Mouse (Mus musculus) embryonic stem cell, embryonic (primary cell): Measurements from ENCODE around the gene Lrif1.
"Not testable (repeated sequence)": the region's sequence is repeated elsewhere in the genome, so short reads cannot be mapped to it uniquely, and the experiment has no call there.

ENCODE experiments used
- CTCF ChIA-PET, 4 experiments: fragments of 300-600 bp in 2 of 4; fragments of 350-600 bp in 2 of 4; sonication (Branson Sonifier 250); formaldehyde crosslinking; loops; one replicate each; lab custom pipeline; 2022; ENCODE audit warnings: inconsistent platforms in 2 of 4; lab: Charles Lee
- POLR2A ChIA-PET, 4 experiments: fragments of 300-600 bp in 2 of 4; fragments of 350-600 bp in 2 of 4; sonication (Branson Sonifier 250); formaldehyde crosslinking; loops; one replicate each; lab custom pipeline; 2022; ENCODE audit warnings: antibody characterized with exemption in 4 of 4, inconsistent platforms in 1 of 4; lab: Charles Lee

Lrif1 gene

GRCm38 (mm10) chr3:106684830-106685229 lies at the start of gene Lrif1:
Lrif1 (plus strand) TSS chr3:106684987.
- POLR2A ChIA-PET: interaction anchor here in 3 of 4 experiments (0.7 to 3.1 kb wide), 12 partner anchors 12 to 138 kb away, joined by 3 to 37 read pairs (median 12); partner anchors contain the start of genes Cept1 (in 3 of the 3) and Dram2 (in 3 of the 3)
- CTCF ChIA-PET: interaction anchor here in 2 of 4 experiments (0.6 kb wide), 2 partner anchors 195 to 866 kb away, joined by 3 read pairs; no protein-coding TSS in a partner anchor

GRCm38 (mm10) chr3:106672811-106673210 lies 12.0 kb upstream of the Lrif1 start:
- POLR2A ChIA-PET: interaction anchor here in 3 of 4 experiments (0.7 to 1.9 kb wide), 9 partner anchors 11 to 125 kb away, joined by 3 to 24 read pairs (median 5); partner anchors contain the start of genes Lrif1 (in 3 of the 3), Cept1 (in 1 of the 3) and Dram2 (in 1 of the 3)
- CTCF ChIA-PET: not testable (repeated sequence)

GRCm38 (mm10) chr3:106685381-106685780 lies 594 bp downstream of the Lrif1 start:
- ChIA-PET POLR2A (interaction anchor here in 3 of 4 experiments (1.0 to 3.1 kb wide), 10 partner anchors 12 to 138 kb away, joined by 3 to 37 read pairs (median 14); partner anchors contain the start of genes Cept1 (in 3 of the 3) and Dram2 (in 3 of the 3)), CTCF (interaction anchor here in 2 of 4 experiments (0.6 kb wide), 2 partner anchors 195 to 865 kb away, joined by 3 read pairs; no protein-coding TSS in a partner anchor)

- CTCF ChIA-PET: interaction anchor here in 3 of 4 experiments (0.6 to 0.7 kb wide), 3 partner anchors 52 to 483 kb away, joined by 3 read pairs; no protein-coding TSS in a partner anchor
- POLR2A ChIA-PET: interaction anchor here in 3 of 4 experiments (0.7 to 2.2 kb wide), 25 partner anchors 8 to 1055 kb away, joined by 3 to 43 read pairs (median 3); partner anchors contain the start of genes Cept1 (in 3 of the 3), Dram2 (in 3 of the 3), Lrif1 (in 3 of the 3) and Wdr77 (in 3 of the 3)
Measured at GRCm38 (mm10) chr3:106721397-106722027, 36.7 kb downstream of the Lrif1 start.

GRCm38 (mm10) chr3:106722028-106722945 lies 37.5 kb downstream of the Lrif1 start:
- ChIA-PET POLR2A (interaction anchor here in 3 of 4 experiments (0.6 to 2.2 kb wide), 25 partner anchors 9 to 1054 kb away, joined by 3 to 43 read pairs (median 4); partner anchors contain the start of genes Cept1 (in 3 of the 3), Dram2 (in 3 of the 3), Lrif1 (in 3 of the 3) and Wdr77 (in 3 of the 3)), CTCF (interaction anchor here in 1 of 4 experiments (0.7 kb wide), 1 partner anchor 53 kb away, joined by 3 read pairs; no protein-coding TSS in a partner anchor)

GRCm38 (mm10) chr3:106755898-106756297 lies 71.1 kb downstream of the Lrif1 start:
- POLR2A ChIA-PET: no interaction called here
- CTCF ChIA-PET: no interaction called here

- ChIA-PET POLR2A (no interaction called here), CTCF (interaction anchor here in 1 of 4 experiments (0.6 kb wide), 1 partner anchor 551 kb away, joined by 3 read pairs; no protein-coding TSS in a partner anchor)
Measured at GRCm38 (mm10) chr3:106771834-106772233, 87.0 kb downstream of the Lrif1 start.

- ChIA-PET POLR2A (interaction anchor here in 1 of 4 experiments (0.9 kb wide), 1 partner anchor 237 kb away, joined by 4 read pairs; no protein-coding TSS in a partner anchor), CTCF (no interaction called here)
Measured at GRCm38 (mm10) chr3:106785130-106785529, 100.3 kb downstream of the Lrif1 start.
